Mouse (Mus musculus): ENCODE data around the gene Pou5f2.
A peak's percentile ranks its signal among the peaks of the same experiment; 100 is the strongest.

Pou5f2 gene

GRCm38 (mm10) chr13:78024683-78025294 is at the start of gene Pou5f2:
Gene Pou5f2, plus strand, starts transcription at chr13:78024902.
- H3K36me3 ChIP-seq (ENCODE audit: control insufficient read depth, insufficient read depth, low read length, poor library complexity, severe bottlenecking) = no peaks in the 10 kb centered on the region
- H3K27me3 ChIP-seq (ENCODE audit: control insufficient read depth, insufficient read depth, low read length, poor library complexity, severe bottlenecking) = no peaks in the 10 kb centered on the region
- DNase-seq (ENCODE audit: low read depth, low spot score) = peak; percentile 20

- H3K27me3 ChIP-seq (ENCODE audit: control insufficient read depth, insufficient read depth, low read length, poor library complexity, severe bottlenecking) = no peaks in the 10 kb centered on the region
- no peak for DNase-seq (ENCODE audit: low read depth, low spot score)
- H3K36me3 ChIP-seq (ENCODE audit: control insufficient read depth, insufficient read depth, low read length, poor library complexity, severe bottlenecking) = no peaks in the 10 kb centered on the region
These were observed 48.5 kb upstream of the Pou5f2 start for GRCm38 (mm10) chr13:77976248-77976647.

GRCm38 (mm10) chr13:77977121-77977520 is 47.6 kb upstream of the Pou5f2 start:
- no peak for DNase-seq (ENCODE audit: low read depth, low spot score)
- Histone ChIP-seq H3K36me3 (ENCODE audit: control insufficient read depth, insufficient read depth, low read length, poor library complexity, severe bottlenecking) (no peaks in the 10 kb centered on the region), H3K27me3 (ENCODE audit: control insufficient read depth, insufficient read depth, low read length, poor library complexity, severe bottlenecking) (no peaks in the 10 kb centered on the region)

GRCm38 (mm10) chr13:77982105-77982851 is 42.4 kb upstream of the Pou5f2 start:
- peak; percentile 50 for DNase-seq (ENCODE audit: low read depth, low spot score)

GRCm38 (mm10) chr13:77982852-77983202 is 41.9 kb upstream of the Pou5f2 start:
- Histone ChIP-seq H3K36me3 (ENCODE audit: control insufficient read depth, insufficient read depth, low read length, poor library complexity, severe bottlenecking) (no peaks in the 10 kb centered on the region), H3K27me3 (ENCODE audit: control insufficient read depth, insufficient read depth, low read length, poor library complexity, severe bottlenecking) (no peaks in the 10 kb centered on the region)
- DNase-seq (ENCODE audit: low read depth, low spot score) = no peak

More at GRCm38 (mm10) chr13:77982105-77982851, 42.4 kb upstream of the Pou5f2 start:
- no peaks in the 10 kb centered on the region for H3K36me3 ChIP-seq (ENCODE audit: control insufficient read depth, insufficient read depth, low read length, poor library complexity, severe bottlenecking)
- H3K27me3 ChIP-seq (ENCODE audit: control insufficient read depth, insufficient read depth, low read length, poor library complexity, severe bottlenecking) = no peaks in the 10 kb centered on the region

- no peak for DNase-seq (ENCODE audit: low read depth, low spot score)
- H3K27me3 ChIP-seq (ENCODE audit: control insufficient read depth, insufficient read depth, low read length, poor library complexity, severe bottlenecking) = no peaks in the 10 kb centered on the region
- H3K36me3 ChIP-seq (ENCODE audit: control insufficient read depth, insufficient read depth, low read length, poor library complexity, severe bottlenecking) = no peaks in the 10 kb centered on the region
These were observed 33.4 kb upstream of the Pou5f2 start for GRCm38 (mm10) chr13:77991189-77991886.

- DNase-seq (ENCODE audit: low read depth, low spot score) = no peak
- H3K36me3 ChIP-seq (ENCODE audit: control insufficient read depth, insufficient read depth, low read length, poor library complexity, severe bottlenecking) = 0 out of 2 replicates have a peak, but pooled peaks cover 2% of the 10 kb centered on the region
These were observed 20.1 kb upstream of the Pou5f2 start for GRCm38 (mm10) chr13:78004649-78005048.

GRCm38 (mm10) chr13:78005344-78005743 is 19.4 kb upstream of the Pou5f2 start:
- no peak for DNase-seq (ENCODE audit: low read depth, low spot score)
- Histone ChIP-seq H3K36me3 (ENCODE audit: control insufficient read depth, insufficient read depth, low read length, poor library complexity, severe bottlenecking) (no peaks in the 10 kb centered on the region), H3K27me3 (ENCODE audit: control insufficient read depth, insufficient read depth, low read length, poor library complexity, severe bottlenecking) (no peaks in the 10 kb centered on the region)

More at GRCm38 (mm10) chr13:78004649-78005048, 20.1 kb upstream of the Pou5f2 start:
- H3K27me3 ChIP-seq (ENCODE audit: control insufficient read depth, insufficient read depth, low read length, poor library complexity, severe bottlenecking) = no peaks in the 10 kb centered on the region

- no peak for DNase-seq (ENCODE audit: low read depth, low spot score)
- H3K27me3 ChIP-seq (ENCODE audit: control insufficient read depth, insufficient read depth, low read length, poor library complexity, severe bottlenecking) = no peaks in the 10 kb centered on the region
- H3K36me3 ChIP-seq (ENCODE audit: control insufficient read depth, insufficient read depth, low read length, poor library complexity, severe bottlenecking) = no peaks in the 10 kb centered on the region
These were observed 14.5 kb upstream of the Pou5f2 start for GRCm38 (mm10) chr13:78010176-78010575.

GRCm38 (mm10) chr13:78032821-78033220 is 8.1 kb downstream of the Pou5f2 start:
- no peaks in the 10 kb centered on the region for H3K36me3 ChIP-seq (ENCODE audit: control insufficient read depth, insufficient read depth, low read length, poor library complexity, severe bottlenecking)
- no peak for DNase-seq (ENCODE audit: low read depth, low spot score)
- H3K27me3 ChIP-seq (ENCODE audit: control insufficient read depth, insufficient read depth, low read length, poor library complexity, severe bottlenecking) = no peaks in the 10 kb centered on the region

- Histone ChIP-seq H3K36me3 (ENCODE audit: control insufficient read depth, insufficient read depth, low read length, poor library complexity, severe bottlenecking) (no peaks in the 10 kb centered on the region), H3K27me3 (ENCODE audit: control insufficient read depth, insufficient read depth, low read length, poor library complexity, severe bottlenecking) (no peaks in the 10 kb centered on the region)
- DNase-seq (ENCODE audit: low read depth, low spot score) = no peak
These were observed 12.5 kb downstream of the Pou5f2 start for GRCm38 (mm10) chr13:78037203-78037602.

- Histone ChIP-seq H3K36me3 (ENCODE audit: control insufficient read depth, insufficient read depth, low read length, poor library complexity, severe bottlenecking) (no peaks in the 10 kb centered on the region), H3K27me3 (ENCODE audit: control insufficient read depth, insufficient read depth, low read length, poor library complexity, severe bottlenecking) (no peaks in the 10 kb centered on the region)
- peak; percentile 66 for DNase-seq (ENCODE audit: low read depth, low spot score)
These were observed 18.5 kb downstream of the Pou5f2 start for GRCm38 (mm10) chr13:78043203-78043602.

GRCm38 (mm10) chr13:78045116-78045515 is 20.4 kb downstream of the Pou5f2 start:
- H3K27me3 ChIP-seq (ENCODE audit: control insufficient read depth, insufficient read depth, low read length, poor library complexity, severe bottlenecking) = no peaks in the 10 kb centered on the region
- no peaks in the 10 kb centered on the region for H3K36me3 ChIP-seq (ENCODE audit: control insufficient read depth, insufficient read depth, low read length, poor library complexity, severe bottlenecking)
- DNase-seq (ENCODE audit: low read depth, low spot score) = no peak
